Comparison of ENCODE assay signal across 8 mouse cellular contexts in genomic region chr11:117779434-117780198, GRCm38 (mm10). TPM values are rescaled to one million over a fixed set of nuclear protein-coding genes. Genes with fewer than 3 reads are reported as not detected.
DNase-seq lines count a peak whose midpoint lies in the region; ATAC-seq and TF ChIP-seq lines count a peak whose summit lies in the region.

No protein-coding gene starts in this region.

- intact Hi-C loops in gastrocnemius, adult 2 months (cut with DNase I): no loop called here

- H3K9ac ChIP-seq in liver, embryonic 13.5 days: peak overlapping the region; percentile 97

- WGBS in liver, embryonic 13.5 days (ENCODE audit: insufficient replicate concordance): 2% methylated on average over 38 of the region's 38 CpGs

- H3K36me3 ChIP-seq in liver, embryonic 13.5 days: peaks cover 52% of the 10 kb centered on the region

- H3K4me2 ChIP-seq in liver, embryonic 13.5 days: peak overlapping the region; percentile 98

- no peaks in the 10 kb centered on the region for H3K9me3 ChIP-seq in liver, embryonic 13.5 days (replicated peaks)

- H3K4me1 ChIP-seq in brown adipose tissue, adult 24 weeks (ENCODE audit: control insufficient read depth, insufficient read depth, insufficient read length, low read length): peaks cover 6% of the 10 kb centered on the region; the same call in 1 of the 2 replicates
- H3K4me1 ChIP-seq in liver, embryonic 13.5 days (replicated peaks): peaks cover 71% of the 10 kb centered on the region

- peak overlapping the region; percentile 95 for H3K27ac ChIP-seq in brown adipose tissue, adult 24 weeks (replicated peaks; ENCODE audit: low read depth, low read length)
- H3K27ac ChIP-seq in gastrocnemius, adult 2 months: peak overlapping the region; percentile 84
- peak overlapping the region; percentile 100 for H3K27ac ChIP-seq in liver, embryonic 13.5 days

- no peaks in the 10 kb centered on the region for H3K27me3 ChIP-seq in liver, embryonic 13.5 days

- peak; percentile 33 for ATAC-seq in liver, embryonic 13.5 days (ENCODE audit: low read depth)
- ATAC-seq in monocyte, adult 5-6 weeks (replicated peaks; ENCODE audit: insufficient number of reproducible peaks, low FRiP score, low TSS enrichment, poor library complexity, severe bottlenecking): peak; percentile 32

- no peak for TF ChIP-seq CTCF in gastrocnemius, adult 2 months (IDR thresholded peaks at IDR 0.05)

- DNase-seq in Muller cell, postnatal 12 days (ENCODE audit: inconsistent ontology term): peak; percentile 85
- DNase-seq in gastrocnemius, adult 2 months: peak; percentile 76
- peak; percentile 72 for DNase-seq in induced T-regulatory cell, adult 2 months (ENCODE audit: low read depth)
- peak; percentile 58 for DNase-seq in liver, embryonic 13.5 days
- peak; percentile 56 for DNase-seq in telencephalon, adult 2 months (ENCODE audit: low read depth, low spot score)
- DNase-seq in right cerebral cortex, postnatal 36 days (ENCODE audit: low spot score in 2 of 2): no peak

- H3K4me3 ChIP-seq in brown adipose tissue, adult 24 weeks (ENCODE audit: insufficient read depth, low read depth, low read length): peak overlapping the region; percentile 77
- peak overlapping the region; percentile 81 for H3K4me3 ChIP-seq in gastrocnemius, adult 2 months
- H3K4me3 ChIP-seq in liver, embryonic 13.5 days (replicated peaks): peak overlapping the region; percentile 96

RNA-seq across cellular contexts. Expression of gene Tmc8, which starts 2.3 kb away (rescaled TPM):
- 0.88 TPM in 1 of 2 replicates, not detected in the other for polyA plus RNA-seq in brown adipose tissue, adult 24 weeks (2012; ENCODE audit: insufficient read depth, insufficient read length, missing spikeins)
- total RNA-seq in gastrocnemius, adult 2 months (2021): 1 to 10 TPM; 1.0 TPM
- polyA plus RNA-seq in liver, embryonic 13.5 days (2015; fragmentation: Nextera tagmentation; extraction: Ambion mirVana): 16.0 and 16.2 TPM in 2 replicates
- total RNA-seq in monocyte, adult 5-6 weeks (2017): 11.8 to 27.8 TPM (median 18.2 TPM) in 3 replicates

RNA-seq across cellular contexts. Expression of gene Tmc6, which starts 2.4 kb away (rescaled TPM):
- 3.7 and 7.2 TPM in 2 replicates for polyA plus RNA-seq in brown adipose tissue, adult 24 weeks (2012; ENCODE audit: insufficient read depth, insufficient read length, missing spikeins)
- 1 to 10 TPM; 4.3 to 4.5 TPM for total RNA-seq in gastrocnemius, adult 2 months (2021)
- 53.0 and 53.7 TPM in 2 replicates for polyA plus RNA-seq in liver, embryonic 13.5 days (2015; fragmentation: Nextera tagmentation; extraction: Ambion mirVana)
- 81.0 to 99.7 TPM (median 93.0 TPM) in 3 replicates for total RNA-seq in monocyte, adult 5-6 weeks (2017)

RNA-seq across cellular contexts. Expression of gene 6030468B19Rik, which starts 17.8 kb away (rescaled TPM):
- not detected in 2 replicates for polyA plus RNA-seq in brown adipose tissue, adult 24 weeks (2012; ENCODE audit: insufficient read depth, insufficient read length, missing spikeins)
- not detected for total RNA-seq in gastrocnemius, adult 2 months (2021)
- polyA plus RNA-seq in liver, embryonic 13.5 days (2015; fragmentation: Nextera tagmentation; extraction: Ambion mirVana): 78.8 and 85.7 TPM in 2 replicates
- not detected in 3 replicates for total RNA-seq in monocyte, adult 5-6 weeks (2017)

RNA-seq across cellular contexts. Expression of gene Gm20708, which starts 29.9 kb away (rescaled TPM):
- polyA plus RNA-seq in brown adipose tissue, adult 24 weeks (2012; ENCODE audit: insufficient read depth, insufficient read length, missing spikeins): not detected in 2 replicates
- total RNA-seq in gastrocnemius, adult 2 months (2021): 1 to 10 TPM in 1 of 2 experiments, under 1 TPM in 1; 0.86 to 1.6 TPM
- 0.30 TPM in 1 of 2 replicates, not detected in the other for polyA plus RNA-seq in liver, embryonic 13.5 days (2015; fragmentation: Nextera tagmentation; extraction: Ambion mirVana)
- 3.7 to 10.5 TPM (median 5.6 TPM) in 3 replicates for total RNA-seq in monocyte, adult 5-6 weeks (2017)

RNA-seq across cellular contexts. Expression of gene Syngr2, which starts 29.9 kb away (rescaled TPM):
- 30.4 and 30.5 TPM in 2 replicates for polyA plus RNA-seq in brown adipose tissue, adult 24 weeks (2012; ENCODE audit: insufficient read depth, insufficient read length, missing spikeins)
- 100 to 1,000 TPM; 169 to 173 TPM for total RNA-seq in gastrocnemius, adult 2 months (2021)
- polyA plus RNA-seq in liver, embryonic 13.5 days (2015; fragmentation: Nextera tagmentation; extraction: Ambion mirVana): 50.5 and 55.3 TPM in 2 replicates
- total RNA-seq in monocyte, adult 5-6 weeks (2017): 134 to 139 TPM (median 137 TPM) in 3 replicates

Comparison
In these comparisons a context has a peak if more than half of its experiments do, and no peak if none do; other contexts are left out.
1. DNase-seq: peak in Muller cell, postnatal 12 days (single experiment), gastrocnemius, adult 2 months (single experiment), induced T-regulatory cell, adult 2 months (single experiment), liver, embryonic 13.5 days (single experiment) and telencephalon, adult 2 months (single experiment); none in right cerebral cortex, postnatal 36 days (0 of 2).
2. RNA of gene Tmc6, which starts 2.4 kb away (total RNA-seq): 81.0 to 99.7 TPM in monocyte, adult 5-6 weeks; 4.3 to 4.5 TPM in gastrocnemius, adult 2 months; every median in the first group is over 10 times any median in the second.
3. Peak in every context shown above with its lines, with median percentiles within 50 percentile points of each other: H3K27ac ChIP-seq and H3K4me3 ChIP-seq.